Mouse (Mus musculus): ENCODE data around the gene Exosc5. TPM values are rescaled to one million over a fixed set of nuclear protein-coding genes. Genes with fewer than 3 reads are reported as not detected.

Gene Exosc5
- total and polyA plus RNA-seq, 3 experiments: 109 to 134 TPM; not detected in 1

- Histone ChIP-seq H3K4me1 (ENCODE audit: control insufficient read depth in 1 of 2, insufficient read depth in 2 of 2, low read length in 2 of 2) (peaks cover 3 to 19% of the 10 kb centered on the region in 2 experiments; a peak in 3 of 4 replicates), H3K36me3 (ENCODE audit: control insufficient read depth in 1 of 2, insufficient read depth in 2 of 2, low read length in 2 of 2) (peaks cover 6 to 26% of the 10 kb centered on the region in 2 experiments), H3K27me3 (ENCODE audit: control insufficient read depth in 1 of 2, insufficient read depth in 2 of 2, low read length in 2 of 2) (no peaks in the 10 kb centered on the region), H3K9ac (ENCODE audit: control insufficient read depth, low read depth, low read length, poor library complexity, severe bottlenecking) (peak within 1 kb of the TSS; percentile 75), H3K27ac (ENCODE audit: control insufficient read depth, low read depth, low read length) (peak within 1 kb of the TSS; percentile 88), H3K9me3 (replicated peaks; ENCODE audit: insufficient read depth, low read length) (no peaks in the 10 kb centered on the region), H3K79me2 (ENCODE audit: control insufficient read depth, insufficient read depth, low read length, poor library complexity) (peaks cover 3% of the 10 kb centered on the region; the same call in 1 of the 2 replicates), H3K4me3 (ENCODE audit: control insufficient read depth in 1 of 2, insufficient read depth in 1 of 2, low read depth in 2 of 2, low read length in 2 of 2) (peak within 1 kb of the TSS; percentile 62 to 93)
- DNase-seq (ENCODE audit: low read depth, low spot score): peak; percentile 97
- TF ChIP-seq POLR2AphosphoS2 (IDR thresholded peaks at IDR 0.05; ENCODE audit: low read length): peak; percentile 99
- peak; percentile 83 for TF ChIP-seq MYC (IDR thresholded peaks at IDR 0.05; ENCODE audit: low read depth, low read length)
- peak; percentile 48 for TF ChIP-seq BHLHE40 (IDR thresholded peaks at IDR 0.05; ENCODE audit: borderline replicate concordance, low read depth, low read length)
- TF ChIP-seq CTCF (IDR thresholded peaks at IDR 0.05 in 2 of 3, conservative IDR thresholded peaks at IDR 0.05 in 1 of 3; ENCODE audit: control insufficient read depth in 1 of 3, insufficient read depth in 1 of 3, low read depth in 2 of 3, low read length in 3 of 3, poor library complexity in 1 of 3, severe bottlenecking in 1 of 3): no peak
- no peak for TF ChIP-seq USF2 (IDR thresholded peaks at IDR 0.05; ENCODE audit: borderline replicate concordance in 1 of 2, insufficient read depth in 1 of 2, low read depth in 1 of 2, low read length in 2 of 2)
- peak; percentile 38 to 87 for TF ChIP-seq POLR2A (IDR thresholded peaks at IDR 0.05; ENCODE audit: control insufficient read depth in 1 of 2, insufficient read depth in 1 of 2, low read depth in 1 of 2, low read length in 2 of 2, poor library complexity in 1 of 2)
- 0 out of 2 replicates have a peak, but pooled peaks have one; percentile 20 for TF ChIP-seq JUND (IDR thresholded peaks at IDR 0.05; ENCODE audit: low read depth, low read length)
- TF ChIP-seq ELF1 (IDR thresholded peaks at IDR 0.05; ENCODE audit: low read depth, low read length): peak; percentile 94
- TF ChIP-seq TAL1 (IDR thresholded peaks at IDR 0.05; ENCODE audit: low read length): peak; percentile 65
- TF ChIP-seq MAFK (IDR thresholded peaks at IDR 0.05; ENCODE audit: borderline replicate concordance, low read depth, low read length): peak; percentile 69; the same call in 1 of the 2 replicates
- peak; percentile 65; the same call in 1 of the 2 replicates for TF ChIP-seq MYB (IDR thresholded peaks at IDR 0.05; ENCODE audit: low read depth, low read length)
- peak; percentile 60; the same call in 1 of the 2 replicates for TF ChIP-seq TBP (IDR thresholded peaks at IDR 0.05; ENCODE audit: low read depth, low read length)
- no peak; the same call in 1 of the 2 replicates for TF ChIP-seq ZC3H11A (IDR thresholded peaks at IDR 0.05; ENCODE audit: low read depth, low read length)
- no peak; the same call in 1 of the 2 replicates for TF ChIP-seq SMC3 (IDR thresholded peaks at IDR 0.05; ENCODE audit: low read depth, low read length)
- TF ChIP-seq CHD2 (IDR thresholded peaks at IDR 0.05; ENCODE audit: low read length): peak; percentile 80
- 0 out of 2 replicates have a peak, but pooled peaks have one; percentile 44 for TF ChIP-seq RCOR1 (IDR thresholded peaks at IDR 0.05; ENCODE audit: low read depth, low read length)
- TF ChIP-seq GABPA (IDR thresholded peaks at IDR 0.05; ENCODE audit: low read depth, low read length): no peak
- peak; percentile 70 for TF ChIP-seq KAT2A (conservative IDR thresholded peaks at IDR 0.05; ENCODE audit: low read depth, low read length)
- TF ChIP-seq HCFC1 (IDR thresholded peaks at IDR 0.05; ENCODE audit: low read depth, low read length): peak; percentile 92
- peak; percentile 37 to 54; a peak in 1 of 4 replicates for TF ChIP-seq EP300 (IDR thresholded peaks at IDR 0.05; ENCODE audit: low read depth in 1 of 2, low read length in 2 of 2)
- no peak for TF ChIP-seq ZNF384 (IDR thresholded peaks at IDR 0.05; ENCODE audit: low read depth, low read length)
- peak; percentile 69; the same call in 1 of the 2 replicates for TF ChIP-seq E2F4 (IDR thresholded peaks at IDR 0.05; ENCODE audit: borderline replicate concordance, low read depth, low read length)
- peak; percentile 50 for TF ChIP-seq ETS1 (IDR thresholded peaks at IDR 0.05; ENCODE audit: low read depth, low read length)
- TF ChIP-seq ZKSCAN1 (IDR thresholded peaks at IDR 0.05; ENCODE audit: low read depth, low read length): peak; percentile 67
- TF ChIP-seq MXI1 (IDR thresholded peaks at IDR 0.05; ENCODE audit: low read depth, low read length): peak; percentile 77
- TF ChIP-seq SIN3A (IDR thresholded peaks at IDR 0.05; ENCODE audit: low read length): peak; percentile 29
- peak; percentile 52 for TF ChIP-seq USF1 (IDR thresholded peaks at IDR 0.05; ENCODE audit: low read depth, low read length)
- peak; percentile 92 for TF ChIP-seq NRF1 (IDR thresholded peaks at IDR 0.05; ENCODE audit: insufficient read depth, low read depth, low read length, poor library complexity, severe bottlenecking)
- TF ChIP-seq NELFE (IDR thresholded peaks at IDR 0.05; ENCODE audit: low read depth, low read length): peak; percentile 76
- TF ChIP-seq CHD1 (IDR thresholded peaks at IDR 0.05; ENCODE audit: low read depth, low read length): peak; percentile 87; the same call in 1 of the 2 replicates
- TF ChIP-seq GATA1 (IDR thresholded peaks at IDR 0.05; ENCODE audit: low read depth, low read length): no peak
- no peak for TF ChIP-seq RAD21 (IDR thresholded peaks at IDR 0.05; ENCODE audit: low read depth, low read length)
- no peak for TF ChIP-seq MEF2A (IDR thresholded peaks at IDR 0.05; ENCODE audit: extremely low read depth, insufficient replicate concordance, low read depth, low read length, poor library complexity, severe bottlenecking)
- no peak for TF ChIP-seq UBTF (IDR thresholded peaks at IDR 0.05; ENCODE audit: borderline replicate concordance, insufficient read depth, low read depth, low read length)
- TF ChIP-seq TCF12 (IDR thresholded peaks at IDR 0.05; ENCODE audit: low read depth, low read length): peak; percentile 59
- peak; percentile 88 for TF ChIP-seq MAX (IDR thresholded peaks at IDR 0.05; ENCODE audit: low read length)
These were observed 59.9 kb downstream of the Exosc5 start, which contains the start of gene Ccdc97 for GRCm38 (mm10) chr7:25718788-25719417. Gene Ccdc97 (minus strand): TSS chr7:25719088.
